Mouse (Mus musculus): ENCODE measurements around the gene Prkce. TPM values are rescaled to one million over a fixed set of nuclear protein-coding genes. Genes with fewer than 3 reads are reported as not detected.

The Prkce gene
- polyA plus RNA-seq, 1 experiment from 2014 or later = 6.3 TPM

DNA sequence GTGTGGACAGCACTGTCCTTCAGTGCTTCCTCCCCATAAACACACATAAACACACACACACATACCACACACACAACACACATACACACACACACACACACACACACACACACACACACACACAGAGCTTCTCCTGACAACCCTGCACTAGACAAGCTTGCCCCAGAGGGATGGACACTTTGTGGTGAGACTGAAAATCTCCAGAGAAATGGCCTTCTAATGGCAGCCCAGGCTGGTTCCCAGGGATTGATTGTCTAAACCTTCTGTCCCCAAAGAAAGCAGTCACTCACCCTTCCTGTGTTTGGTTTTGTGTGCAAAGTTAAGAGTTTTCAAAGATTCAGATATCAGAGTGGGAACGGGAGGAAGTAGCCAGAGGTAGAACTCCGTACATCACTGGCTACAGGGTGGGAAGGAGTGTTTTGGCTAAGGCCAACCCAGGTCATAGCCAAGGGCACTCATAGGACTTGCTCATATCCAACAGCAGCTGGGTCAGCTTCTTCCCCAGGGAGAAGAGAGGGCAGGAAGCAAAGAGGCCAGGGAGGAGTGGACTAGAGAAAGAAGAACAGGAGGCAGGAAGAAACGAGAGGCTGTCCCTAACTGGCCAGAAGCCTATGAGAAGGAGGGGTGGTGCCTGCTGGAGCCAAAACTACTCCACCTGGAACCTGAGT, 450.1 kb downstream of the Prkce start:
- no peaks in the 10 kb centered on the region for H3K27me3 ChIP-seq (replicated peaks)
- no peak overlapping the region for H3K4me2 ChIP-seq
- H3K9ac ChIP-seq = no peak overlapping the region
- ATAC-seq (ENCODE audit: insufficient read depth, low FRiP score, low read depth) = no peak
- H3K4me1 ChIP-seq = peaks cover 3% of the 10 kb centered on the region; the same call in 1 of the 2 replicates
- no peak overlapping the region for H3K4me3 ChIP-seq (replicated peaks)
- no peak overlapping the region for H3K27ac ChIP-seq
- H3K9me3 ChIP-seq = no peaks in the 10 kb centered on the region
- WGBS = 39% methylated on average over 3 of the region's 3 CpGs
- H3K36me3 ChIP-seq = no peaks in the 10 kb centered on the region

DNA sequence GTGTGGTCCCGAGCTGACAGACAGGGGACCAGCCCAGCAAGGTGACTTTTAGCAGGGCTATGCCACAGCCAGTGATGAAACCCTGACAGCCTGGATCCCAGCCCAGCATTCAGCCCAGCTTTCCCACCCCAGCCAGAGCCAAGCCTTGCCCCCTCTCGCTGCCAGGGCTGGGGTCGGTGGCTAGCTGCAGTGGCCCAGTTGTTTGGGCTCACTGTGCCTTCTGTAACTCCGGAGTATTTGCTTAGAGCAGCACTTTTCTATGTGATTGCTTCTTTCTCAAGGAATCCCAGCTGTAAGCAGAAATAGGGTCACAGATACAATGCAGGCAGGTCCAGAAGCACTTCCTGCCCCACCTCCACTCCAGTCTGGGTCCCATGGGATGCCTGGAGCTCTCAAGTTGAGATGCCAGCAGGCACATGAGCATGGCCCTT, 450.9 kb downstream of the Prkce start:
- no peak for ATAC-seq (ENCODE audit: insufficient read depth, low FRiP score, low read depth)

GRCm38 (mm10) chr17:86622862-86623261, 455.3 kb downstream of the Prkce start:
- Histone ChIP-seq H3K36me3 (no peaks in the 10 kb centered on the region), H3K9ac (no peak overlapping the region), H3K27ac (no peak overlapping the region), H3K27me3 (replicated peaks) (no peaks in the 10 kb centered on the region), H3K4me1 (peaks cover 2% of the 10 kb centered on the region; the same call in 1 of the 2 replicates), H3K4me2 (no peak overlapping the region), H3K9me3 (no peaks in the 10 kb centered on the region), H3K4me3 (replicated peaks) (no peak overlapping the region)
- whole genome bisulfite sequencing = 87% methylated on average over 3 of the region's 3 CpGs
- ATAC-seq (ENCODE audit: insufficient read depth, low FRiP score, low read depth) = no peak

More for the DNA sequence above, 450.9 kb downstream of the Prkce start:
- Histone ChIP-seq H3K4me3 (replicated peaks) (no peak overlapping the region), H3K9me3 (no peaks in the 10 kb centered on the region), H3K27ac (no peak overlapping the region), H3K36me3 (no peaks in the 10 kb centered on the region), H3K27me3 (replicated peaks) (no peaks in the 10 kb centered on the region), H3K9ac (no peak overlapping the region), H3K4me1 (peaks cover 3% of the 10 kb centered on the region; the same call in 1 of the 2 replicates), H3K4me2 (no peak overlapping the region)
- WGBS = 53% methylated on average over 4 of the region's 4 CpGs

DNA sequence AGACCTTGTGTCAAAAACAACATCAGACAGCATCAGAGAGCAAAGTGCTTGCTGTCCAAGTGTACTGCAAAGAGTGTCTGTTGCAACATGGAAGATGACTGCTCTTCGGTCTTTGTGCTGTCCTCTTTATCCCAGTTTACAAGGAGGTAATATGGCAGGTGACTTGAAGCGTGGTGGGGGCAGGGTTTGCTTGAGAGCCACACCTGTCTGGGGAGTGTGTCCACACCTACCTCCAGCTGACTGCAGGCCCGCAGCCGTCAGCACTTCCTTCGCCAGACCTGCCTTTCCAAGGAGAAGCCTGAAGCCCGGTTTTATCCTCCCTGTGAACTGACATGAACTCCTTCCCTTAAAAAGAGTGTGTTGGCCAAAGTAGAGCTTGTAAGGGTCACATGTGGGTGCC, 458.9 kb downstream of the Prkce start:
- Histone ChIP-seq H3K4me1 (no peaks in the 10 kb centered on the region), H3K27ac (no peak overlapping the region), H3K27me3 (replicated peaks) (no peaks in the 10 kb centered on the region), H3K9me3 (no peaks in the 10 kb centered on the region), H3K4me3 (replicated peaks) (no peak overlapping the region), H3K4me2 (no peak overlapping the region), H3K9ac (no peak overlapping the region), H3K36me3 (no peaks in the 10 kb centered on the region)
- no peak for ATAC-seq (ENCODE audit: insufficient read depth, low FRiP score, low read depth)
- 77% methylated on average over 6 of the region's 6 CpGs for WGBS

DNA sequence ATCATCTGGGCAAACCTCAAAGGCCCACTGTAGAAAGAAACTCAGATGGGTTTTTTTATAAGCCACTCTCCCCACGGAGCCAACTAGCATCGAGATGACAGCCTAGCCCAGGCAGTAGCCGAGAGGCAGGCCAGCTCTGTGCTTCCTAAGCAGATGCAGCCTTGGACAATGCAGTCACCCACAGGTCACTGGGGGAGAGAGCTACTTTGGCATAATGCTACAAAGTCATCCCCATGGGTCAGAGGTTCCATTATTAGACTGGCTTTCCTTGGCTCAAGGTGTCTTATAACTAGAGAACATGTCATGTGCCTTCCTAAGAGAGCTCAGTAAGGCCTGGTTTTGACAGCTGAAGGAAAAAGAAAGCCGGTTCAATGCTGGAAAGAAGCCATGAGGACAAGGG, 465.5 kb downstream of the Prkce start:
- WGBS = 81% methylated on average over 4 of the region's 4 CpGs

GRCm38 (mm10) chr17:86637311-86637710, 469.7 kb downstream of the Prkce start:
- no peaks in the 10 kb centered on the region for H3K9me3 ChIP-seq
- H3K9ac ChIP-seq = no peak overlapping the region
- H3K36me3 ChIP-seq = no peaks in the 10 kb centered on the region
- no peak overlapping the region for H3K4me3 ChIP-seq (replicated peaks)
- H3K27me3 ChIP-seq (replicated peaks) = no peaks in the 10 kb centered on the region
- H3K27ac ChIP-seq = no peak overlapping the region
- WGBS = 38% methylated on average over 1 of the region's 1 CpGs
- no peaks in the 10 kb centered on the region for H3K4me1 ChIP-seq
- no peak for ATAC-seq (ENCODE audit: insufficient read depth, low FRiP score, low read depth)
- H3K4me2 ChIP-seq = no peak overlapping the region

More for the DNA sequence above, 465.5 kb downstream of the Prkce start:
- Histone ChIP-seq H3K4me1 (no peaks in the 10 kb centered on the region), H3K27ac (no peak overlapping the region), H3K36me3 (no peaks in the 10 kb centered on the region), H3K9ac (no peak overlapping the region), H3K27me3 (replicated peaks) (no peaks in the 10 kb centered on the region), H3K4me3 (replicated peaks) (no peak overlapping the region), H3K9me3 (no peaks in the 10 kb centered on the region), H3K4me2 (no peak overlapping the region)
- no peak for ATAC-seq (ENCODE audit: insufficient read depth, low FRiP score, low read depth)

DNA sequence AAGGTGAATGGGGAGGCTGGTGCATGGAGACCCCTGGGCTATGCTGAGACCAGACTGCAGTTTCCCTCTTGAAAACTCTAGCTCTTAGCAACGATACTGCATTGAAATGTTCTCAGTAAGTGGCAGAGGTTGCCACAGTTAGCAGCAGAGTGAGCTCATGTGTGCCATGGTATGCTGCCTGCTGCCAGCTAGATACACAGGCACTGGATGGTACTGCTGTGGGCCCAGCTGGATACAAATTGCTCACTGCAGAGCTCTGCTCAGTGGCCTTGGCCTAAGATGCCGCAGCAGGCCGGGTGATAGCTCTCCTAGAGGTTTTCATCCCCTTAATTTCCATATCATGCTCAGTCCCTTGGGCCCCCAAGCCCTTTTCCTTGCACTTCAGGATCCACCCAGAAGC, 471.7 kb downstream of the Prkce start:
- Histone ChIP-seq H3K27ac (no peak overlapping the region), H3K9me3 (no peaks in the 10 kb centered on the region), H3K4me2 (no peak overlapping the region), H3K4me3 (replicated peaks) (no peak overlapping the region), H3K27me3 (replicated peaks) (no peaks in the 10 kb centered on the region), H3K9ac (no peak overlapping the region), H3K36me3 (no peaks in the 10 kb centered on the region), H3K4me1 (no peaks in the 10 kb centered on the region)
- whole genome bisulfite sequencing = 82% methylated on average over 3 of the region's 3 CpGs
- no peak for ATAC-seq (ENCODE audit: insufficient read depth, low FRiP score, low read depth)

- no peak overlapping the region for H3K27ac ChIP-seq
- H3K9ac ChIP-seq = no peak overlapping the region
- no peaks in the 10 kb centered on the region for H3K4me1 ChIP-seq
- no peak overlapping the region for H3K4me3 ChIP-seq (replicated peaks)
- ATAC-seq (ENCODE audit: insufficient read depth, low FRiP score, low read depth) = no peak
- no peaks in the 10 kb centered on the region for H3K9me3 ChIP-seq
- WGBS = 96% methylated on average over 3 of the region's 3 CpGs
- no peaks in the 10 kb centered on the region for H3K36me3 ChIP-seq
- H3K4me2 ChIP-seq = no peak overlapping the region
- H3K27me3 ChIP-seq (replicated peaks) = no peaks in the 10 kb centered on the region
Measured at GRCm38 (mm10) chr17:86647226-86647625, 479.6 kb downstream of the Prkce start.

DNA sequence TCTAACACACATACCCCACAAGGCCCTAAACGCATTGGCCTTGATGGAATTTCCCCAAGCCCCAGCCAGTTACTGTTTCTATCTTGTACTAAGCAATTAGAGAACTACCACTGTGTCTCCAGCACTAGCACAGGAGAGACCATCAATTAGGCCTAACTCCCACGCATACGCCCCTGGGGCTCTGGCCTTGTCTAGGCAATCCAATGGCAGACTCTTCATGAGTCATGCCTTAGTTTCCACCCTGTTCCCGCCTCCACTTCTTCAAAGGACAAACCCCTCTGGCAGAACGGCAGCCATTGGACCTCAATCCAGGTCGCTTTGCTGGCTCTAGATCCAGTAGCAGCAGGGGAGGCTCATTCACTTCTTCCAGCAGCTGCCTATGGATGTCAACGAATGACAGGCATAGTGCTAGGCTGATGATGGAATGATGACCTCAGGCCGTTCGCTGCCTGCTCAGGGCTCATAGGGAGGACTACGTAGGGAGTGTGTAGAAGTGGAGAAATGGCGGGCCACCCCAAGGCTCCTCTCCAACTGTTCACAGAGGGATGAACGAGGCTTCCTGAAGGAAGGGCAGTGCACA, 481.4 kb downstream of the Prkce start:
- H3K9me3 ChIP-seq = no peaks in the 10 kb centered on the region
- no peaks in the 10 kb centered on the region for H3K4me1 ChIP-seq
- no peak for ATAC-seq (ENCODE audit: insufficient read depth, low FRiP score, low read depth)
- WGBS = 88% methylated on average over 12 of the region's 12 CpGs
- no peak overlapping the region for H3K27ac ChIP-seq
- no peaks in the 10 kb centered on the region for H3K27me3 ChIP-seq (replicated peaks)
- H3K4me2 ChIP-seq = no peak overlapping the region
- H3K36me3 ChIP-seq = no peaks in the 10 kb centered on the region
- no peak overlapping the region for H3K4me3 ChIP-seq (replicated peaks)
- H3K9ac ChIP-seq = no peak overlapping the region

- no peak for ATAC-seq (ENCODE audit: insufficient read depth, low FRiP score, low read depth)
- no peak overlapping the region for H3K9ac ChIP-seq
- H3K27me3 ChIP-seq (replicated peaks) = no peaks in the 10 kb centered on the region
- no peaks in the 10 kb centered on the region for H3K4me1 ChIP-seq
- H3K36me3 ChIP-seq = no peaks in the 10 kb centered on the region
- H3K27ac ChIP-seq = no peak overlapping the region
- H3K4me3 ChIP-seq (replicated peaks) = no peak overlapping the region
- WGBS = 93% methylated on average over 6 of the region's 6 CpGs
- H3K4me2 ChIP-seq = no peak overlapping the region
- H3K9me3 ChIP-seq = no peaks in the 10 kb centered on the region
Measured at GRCm38 (mm10) chr17:86650241-86650640, 482.7 kb downstream of the Prkce start.

GRCm38 (mm10) chr17:86651091-86651490, 483.5 kb downstream of the Prkce start:
- H3K4me1 ChIP-seq = no peaks in the 10 kb centered on the region
- ATAC-seq (ENCODE audit: insufficient read depth, low FRiP score, low read depth) = no peak
- no peak overlapping the region for H3K9ac ChIP-seq
- no peaks in the 10 kb centered on the region for H3K36me3 ChIP-seq
- no peaks in the 10 kb centered on the region for H3K27me3 ChIP-seq (replicated peaks)
- H3K27ac ChIP-seq = no peak overlapping the region
- H3K4me2 ChIP-seq = no peak overlapping the region
- WGBS = 64% methylated on average over 4 of the region's 4 CpGs
- H3K9me3 ChIP-seq = no peaks in the 10 kb centered on the region
- H3K4me3 ChIP-seq (replicated peaks) = no peak overlapping the region

- no peak overlapping the region for H3K9ac ChIP-seq
- H3K27ac ChIP-seq = no peak overlapping the region
- ATAC-seq (ENCODE audit: insufficient read depth, low FRiP score, low read depth) = no peak
- whole genome bisulfite sequencing = 79% methylated on average over 1 of the region's 1 CpGs
- H3K4me2 ChIP-seq = no peak overlapping the region
- no peaks in the 10 kb centered on the region for H3K36me3 ChIP-seq
- no peak overlapping the region for H3K4me3 ChIP-seq (replicated peaks)
- H3K27me3 ChIP-seq (replicated peaks) = no peaks in the 10 kb centered on the region
- H3K9me3 ChIP-seq = no peaks in the 10 kb centered on the region
- H3K4me1 ChIP-seq = no peaks in the 10 kb centered on the region
Measured at GRCm38 (mm10) chr17:86652751-86653150, 485.2 kb downstream of the Prkce start.

Data from stomach, embryonic 15.5 days (tissue).